Mouse (Mus musculus) spleen, postnatal 36 days (tissue): ENCODE results near the gene Plvap.
"Not testable (repeated sequence)": the region's sequence is repeated elsewhere in the genome, so short reads cannot be mapped to it uniquely, and the experiment has no call there.

Experiments used
- DNase-seq, 2 experiments: peaks; one replicate each; pipeline ENCODE4 v3.0.0; 2022; ENCODE audit warnings: low spot score in 2 of 2, mixed read lengths in 1 of 2

Plvap gene

DNA sequence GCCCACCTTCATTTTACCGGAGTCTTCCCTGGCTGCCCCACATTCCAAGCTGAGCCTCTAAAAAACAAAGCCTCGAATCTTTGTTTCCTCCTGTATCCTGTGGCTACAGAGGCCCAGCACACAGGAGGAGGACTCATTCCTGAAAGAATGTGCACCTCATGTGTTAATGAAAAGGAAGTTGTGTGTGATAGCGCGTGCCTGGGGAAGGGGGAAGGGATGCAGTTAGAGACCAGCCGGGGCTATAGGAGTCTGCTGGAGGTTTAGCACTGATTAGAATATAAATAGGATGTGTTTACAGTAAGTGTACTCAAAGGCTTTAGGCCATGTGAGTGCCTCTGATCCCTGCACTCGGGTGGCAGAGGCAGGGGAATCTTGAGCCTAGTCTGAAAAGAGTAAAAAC lies 14.7 kb upstream of the Plvap start:
- DNase-seq = no peak

DNA sequence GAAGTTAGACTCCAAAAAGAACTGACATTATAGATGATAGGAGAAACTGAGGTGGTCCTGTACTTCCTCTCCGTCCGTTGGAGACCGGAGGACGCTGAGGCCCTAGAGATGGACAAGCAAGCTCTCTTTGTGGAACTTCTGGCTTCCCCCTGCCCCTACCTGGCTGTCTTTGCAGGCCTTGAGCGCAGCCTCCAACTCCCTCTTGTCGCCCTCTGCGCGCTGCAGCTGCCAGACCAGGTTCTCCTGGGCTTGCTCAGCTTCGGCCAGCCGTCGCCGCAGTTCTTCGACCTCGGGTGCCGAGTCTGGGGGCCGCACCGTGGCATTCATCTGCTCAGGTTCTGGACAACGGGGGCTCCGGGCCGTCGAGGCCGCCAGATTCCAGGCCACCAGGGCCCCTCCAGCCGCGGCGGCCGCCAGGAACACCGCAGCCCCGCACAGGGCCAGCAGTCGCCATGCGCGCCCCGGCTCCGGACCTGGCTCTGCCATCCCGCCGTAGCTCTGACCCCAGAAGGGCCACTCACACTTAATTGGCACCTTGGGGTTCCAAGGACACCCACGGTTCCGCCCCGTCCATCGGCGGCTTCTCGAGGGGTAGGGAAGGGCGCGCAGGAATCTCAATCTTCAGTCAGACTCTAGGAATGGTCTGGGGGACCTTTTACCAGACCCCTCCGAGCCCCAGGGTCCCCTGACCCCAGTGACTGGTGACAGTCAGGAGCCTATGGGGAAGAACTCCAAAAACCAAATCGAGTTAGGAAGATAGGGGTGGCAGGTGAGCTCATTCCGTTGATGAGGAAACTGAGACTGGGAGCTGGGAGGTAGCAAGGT lies 13.9 kb upstream of the Plvap start, which contains the start of gene Ccdc194:
Ccdc194 (minus strand) TSS at position 486 of the 825 bp plus-strand sequence.
- no peak for DNase-seq

- DNase-seq = peak; percentile 89 to 91
Measured at GRCm38 (mm10) chr8:71521634-71522033, 10.1 kb upstream of the Plvap start.

- DNase-seq = not testable (repeated sequence)
Measured at GRCm38 (mm10) chr8:71519037-71519825, 7.7 kb upstream of the Plvap start.

DNA sequence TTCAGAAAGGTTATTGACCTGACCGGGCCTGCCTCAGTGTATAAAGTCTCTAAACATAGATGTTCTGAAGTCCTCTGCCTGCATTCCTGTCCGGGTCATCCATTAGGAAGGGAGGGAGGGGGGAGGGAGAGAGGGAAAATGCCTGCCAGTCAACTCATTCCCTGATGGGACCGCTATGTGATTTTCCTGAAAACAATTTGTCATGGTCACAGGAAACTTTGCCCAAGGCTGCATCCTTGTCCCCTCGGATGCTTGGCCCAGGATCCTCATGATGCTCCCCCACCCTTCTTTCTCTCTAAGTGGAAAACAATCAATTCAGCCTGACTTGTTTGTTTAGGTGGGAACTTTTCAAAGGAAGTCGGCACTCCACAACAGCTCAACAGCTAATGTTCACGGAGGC lies 5.2 kb upstream of the Plvap start:
- no peak for DNase-seq

DNA sequence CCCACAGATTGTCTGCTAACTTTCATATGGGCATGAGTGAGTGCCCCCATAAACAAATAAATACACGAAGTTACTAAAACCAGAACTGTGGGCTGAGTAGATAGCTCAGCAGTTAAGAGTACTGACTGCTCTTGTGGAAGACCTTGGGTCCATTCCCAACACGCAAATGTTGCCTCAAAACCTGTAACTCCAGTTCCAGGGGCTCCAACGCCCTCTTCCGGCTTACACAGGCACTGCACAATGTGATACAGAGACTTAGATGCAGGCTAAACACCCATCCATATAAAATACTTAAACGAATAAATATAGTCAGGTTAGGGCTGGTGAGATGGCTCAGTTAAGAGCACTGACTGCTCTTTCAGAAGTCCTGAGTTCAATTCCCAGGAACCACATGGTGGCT lies 3.5 kb upstream of the Plvap start:
- DNase-seq = no peak

DNA sequence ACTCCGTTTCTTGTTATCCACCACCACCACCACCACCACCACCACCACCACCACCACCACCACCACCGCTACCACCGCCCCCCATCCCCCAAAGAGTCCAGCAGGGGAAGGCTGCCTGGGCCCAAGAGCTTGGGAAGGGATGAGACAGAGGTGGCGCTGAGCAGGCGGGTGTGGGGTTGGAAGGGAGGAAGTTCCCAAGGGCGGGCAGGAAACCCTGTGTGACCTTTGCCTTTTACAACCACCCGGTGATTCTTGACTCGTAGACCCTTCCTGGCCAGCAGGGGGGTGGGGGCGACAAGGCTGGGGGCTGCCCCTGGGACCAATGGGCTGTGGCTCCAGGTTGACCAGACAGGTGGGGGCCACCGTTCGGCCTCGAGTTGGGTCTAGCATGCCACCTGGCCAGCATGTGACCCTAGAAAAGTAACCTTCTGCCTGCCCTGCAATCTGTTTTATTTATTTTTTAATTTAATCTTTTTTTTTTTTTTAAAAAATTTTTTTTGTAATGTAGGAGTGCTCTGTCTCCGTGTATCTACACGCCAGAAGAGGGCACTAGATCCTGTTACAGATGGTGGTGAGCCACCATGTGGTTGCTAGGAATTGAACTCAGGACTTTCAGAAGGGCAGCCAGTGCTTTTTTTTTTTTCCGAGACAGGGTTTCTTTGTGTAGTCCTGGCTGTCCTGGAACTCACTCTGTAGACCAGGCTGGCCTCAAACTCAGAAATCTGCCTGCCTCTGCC lies 1.6 kb upstream of the Plvap start:
- DNase-seq = no peak

DNA sequence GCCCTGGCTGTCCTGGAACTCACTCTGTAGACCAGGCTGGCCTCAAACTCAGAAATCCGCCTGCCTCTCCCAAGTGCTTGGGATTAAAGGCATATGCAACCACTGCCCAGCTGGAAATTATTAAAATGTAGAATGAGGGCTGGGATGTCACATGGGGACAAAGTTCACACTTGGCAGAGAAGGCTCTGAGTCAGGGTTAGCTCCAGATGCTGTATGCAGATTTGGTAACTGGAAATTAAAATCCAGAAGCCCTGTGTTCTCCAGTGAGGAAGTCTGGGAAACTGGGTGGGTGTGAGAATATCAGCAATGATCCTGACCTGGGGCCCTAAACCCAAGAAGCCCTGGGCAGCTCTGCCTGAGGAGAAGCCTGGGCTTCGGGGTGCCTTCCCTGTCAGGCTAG lies 2.2 kb downstream of the Plvap start:
- no peak for DNase-seq

GRCm38 (mm10) chr8:71507589-71508104 lies 3.9 kb downstream of the Plvap start:
- DNase-seq = no peak

- DNase-seq = no peak
Measured at GRCm38 (mm10) chr8:71505979-71506378, 5.6 kb downstream of the Plvap start.

DNA sequence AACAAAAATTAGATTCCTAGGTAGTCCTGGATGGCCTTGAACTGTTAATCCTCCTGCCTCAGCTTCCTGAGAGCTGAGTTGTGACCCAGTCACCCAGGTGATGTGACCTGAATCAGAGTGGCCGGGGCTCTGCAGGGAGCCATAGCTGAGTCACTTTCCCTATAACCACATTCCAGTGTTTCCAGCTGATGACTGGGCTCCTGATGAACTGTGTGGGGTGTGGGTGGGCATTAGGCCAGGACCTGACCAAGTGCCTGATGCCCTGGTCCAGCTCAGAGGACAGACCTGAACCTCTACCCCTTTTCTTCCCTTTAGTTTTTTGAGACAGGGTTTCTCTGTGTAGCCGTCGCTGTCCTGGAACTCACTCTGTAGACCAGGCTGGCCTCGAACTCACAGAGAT lies 6.2 kb downstream of the Plvap start:
- DNase-seq = no peak

GRCm38 (mm10) chr8:71504349-71504748 lies 7.2 kb downstream of the Plvap start:
- DNase-seq = no peak

DNA sequence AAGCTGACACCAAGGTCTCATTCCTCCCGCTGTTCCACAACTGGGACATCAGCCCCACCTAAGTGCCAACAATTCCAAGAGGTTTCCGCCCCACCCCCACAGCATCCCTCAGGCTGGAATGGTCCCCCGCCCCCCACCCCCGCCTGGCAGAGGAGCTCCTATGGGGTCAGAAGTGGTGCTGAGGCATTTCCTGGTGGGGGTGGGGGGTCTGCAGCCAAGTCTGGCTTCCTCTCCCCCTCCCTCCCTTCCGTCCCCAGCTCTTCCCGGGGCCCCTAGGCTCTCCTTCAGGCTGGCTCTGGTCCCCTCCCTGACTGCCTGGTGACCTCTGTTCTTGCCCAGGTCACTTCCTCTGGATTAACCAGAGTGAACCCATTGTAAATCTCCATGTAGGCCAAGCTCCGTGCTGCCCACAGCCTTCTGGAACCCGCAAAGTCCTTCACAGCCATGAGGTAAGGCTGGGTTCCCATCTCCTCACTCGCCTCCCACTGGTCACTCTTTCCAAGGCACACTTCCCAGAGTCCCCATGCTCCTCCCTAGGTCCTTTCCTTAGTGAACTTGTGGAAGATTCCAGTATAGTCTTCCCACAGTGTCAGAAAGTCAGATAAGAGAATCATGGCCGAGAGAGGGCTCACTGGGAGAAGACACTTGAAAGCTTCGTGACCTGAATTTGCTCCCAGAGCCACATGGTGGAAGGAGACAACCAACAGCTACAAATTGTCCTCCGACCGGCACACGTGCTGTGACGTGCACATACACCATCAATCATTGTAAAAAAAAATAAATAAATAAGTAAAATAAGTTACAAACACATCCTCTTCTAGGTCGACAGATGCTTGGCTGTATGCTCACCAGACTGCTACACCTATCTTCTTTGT lies 12.5 kb downstream of the Plvap start:
- no peak for DNase-seq

GRCm38 (mm10) chr8:71497881-71498501 lies 13.6 kb downstream of the Plvap start:
- no peak for DNase-seq

GRCm38 (mm10) chr8:71497077-71497645 lies 14.4 kb downstream of the Plvap start:
- no peak for DNase-seq

DNA sequence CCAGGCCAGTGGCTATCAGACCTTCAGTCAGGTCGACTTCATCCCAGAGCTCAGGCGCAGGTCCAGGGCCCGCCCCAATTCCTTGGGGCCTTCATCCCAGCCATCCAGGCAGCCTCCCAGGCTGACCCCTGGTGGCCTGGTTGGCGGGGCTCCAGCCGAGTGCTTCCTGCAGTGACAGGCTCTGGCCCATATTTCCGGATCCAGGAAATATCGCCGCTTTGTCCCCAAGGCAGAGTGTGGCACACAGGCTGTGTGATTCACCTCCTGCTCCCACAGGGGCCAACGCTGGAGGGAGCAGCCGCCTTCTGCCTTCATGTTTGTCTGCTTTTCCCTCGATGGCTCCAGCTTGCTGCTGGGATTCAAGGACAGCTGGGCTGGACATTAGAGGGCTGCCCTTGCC lies 15.1 kb downstream of the Plvap start:
- peak in 1 of 2 experiments; percentile 53 for DNase-seq

DNA sequence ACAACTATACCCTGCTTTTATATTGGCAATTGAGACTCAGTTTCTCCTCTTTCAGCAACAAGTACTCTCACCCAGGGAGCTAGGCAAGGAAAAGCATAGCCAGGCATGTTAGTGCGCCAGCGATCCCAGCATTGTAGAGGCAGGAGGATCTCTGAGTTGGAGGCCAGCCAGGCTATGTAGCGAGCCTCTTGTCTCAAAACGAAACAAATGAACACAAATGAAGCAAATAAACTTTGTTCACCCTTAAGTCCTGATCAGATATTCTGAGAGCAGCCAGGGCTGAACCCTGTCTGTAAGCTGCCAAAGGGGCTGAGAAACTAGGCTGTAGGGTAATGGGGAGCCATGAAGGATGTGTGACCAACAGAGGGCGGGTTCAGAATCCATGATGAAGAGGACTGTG lies 15.7 kb downstream of the Plvap start:
- no peak for DNase-seq

- peak; percentile 75 to 76 for DNase-seq
Measured at GRCm38 (mm10) chr8:71495039-71495438, 16.5 kb downstream of the Plvap start.

DNA sequence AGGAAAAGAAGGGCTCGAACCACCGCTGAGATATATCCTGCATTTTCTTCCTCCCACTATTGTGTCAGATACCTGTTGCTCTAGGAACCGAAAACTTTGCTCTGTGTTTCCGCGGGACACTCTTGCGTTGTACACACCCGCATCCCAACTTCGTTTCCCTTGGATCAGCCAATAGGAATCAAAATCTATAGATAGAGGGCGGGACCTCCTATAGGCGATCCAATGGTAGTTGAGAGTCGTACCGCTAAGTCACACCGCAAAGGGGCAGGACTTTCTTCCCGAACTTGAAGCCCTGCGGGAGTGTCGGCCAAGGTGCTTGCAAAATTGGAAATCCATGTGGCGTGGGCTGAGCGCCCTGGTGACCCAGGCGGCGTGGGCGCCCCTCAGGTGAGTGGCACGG lies 23.1 kb downstream of the Plvap start:
- DNase-seq = peak; percentile 85 to 92
